Mouse (Mus musculus) kidney, embryonic 14.5 days (tissue): ENCODE data around the gene Naa80. TPM values are rescaled to one million over a fixed set of nuclear protein-coding genes. Genes with fewer than 3 reads are reported as not detected.

Source experiments
- ATAC-seq: fragments of 200-750 bp; cut with Nextera tagmentation; 2 replicates; pipeline ENCODE4 v1.8.0; 2017; ENCODE audit warnings: moderate number of reproducible peaks, mild to moderate bottlenecking, moderate TSS enrichment, moderate library complexity; ENCODE audit not compliant: low FRiP score, low TSS enrichment
- H3K27ac ChIP-seq: fragments of 300-500 bp; sonication (generic); 2 replicates; pipeline ENCODE4 v1.5.1; 2014; ENCODE audit warnings: low read depth, mild to moderate bottlenecking, low read length, moderate library complexity, mixed read lengths
- H3K27me3 ChIP-seq: fragments of 300-500 bp; sonication (generic); 2 replicates; pipeline ENCODE4 v1.6.1; 2014; ENCODE audit warnings: mild to moderate bottlenecking, low read length; ENCODE audit not compliant: control insufficient read depth, insufficient read depth
- H3K36me3 ChIP-seq: fragments of 300-500 bp; sonication (generic); 2 replicates; pipeline ENCODE4 v1.6.1; 2014; ENCODE audit warnings: low read length, mixed read lengths; ENCODE audit not compliant: control insufficient read depth, insufficient read depth
- H3K4me1 ChIP-seq: fragments of 300-500 bp; sonication (generic); 2 replicates; pipeline ENCODE4 v1.6.1; 2014; ENCODE audit warnings: low read length, mixed read lengths; ENCODE audit not compliant: control insufficient read depth, insufficient read depth
- H3K4me2 ChIP-seq: fragments of 300-500 bp; sonication (generic); replicated peaks from 2 replicates; pipeline ENCODE4 v1.6.1; 2014; ENCODE audit warnings: low read depth, mild to moderate bottlenecking, low read length
- H3K4me3 ChIP-seq: fragments of 300-500 bp; sonication (generic); 2 replicates; pipeline ENCODE4 v1.5.1; 2014; ENCODE audit warnings: mild to moderate bottlenecking, low read length
- H3K9ac ChIP-seq: fragments of 300-500 bp; sonication (generic); 2 replicates; pipeline ENCODE4 v1.6.1; 2014; ENCODE audit warnings: low read depth, mild to moderate bottlenecking, low read length, moderate library complexity
- H3K9me3 ChIP-seq: fragments of 300-500 bp; sonication (generic); 2 replicates; pipeline ENCODE4 v1.6.1; 2016; ENCODE audit warnings: low read length; ENCODE audit not compliant: control insufficient read depth
- WGBS: fragments of 180-500 bp; shearing (Covaris S2); extraction: QIAGEN DNeasy Blood & Tissue Kit; methylation state at CpG from one replicate; pipeline ENCODE4 v1.1.7; 2014; 5-methylcytosine and 5-hydroxymethylcytosine counted together
- polyA plus RNA-seq: library from polyadenylated mRNA; unstranded; fragments of >200 nt; fragmentation: Nextera tagmentation; extraction: Ambion mirVana; gene quantifications from 2 replicates; pipeline ENCODE4 v1.2.1, GENCODE M21; 2014

Naa80 gene
- polyA plus RNA-seq, 1 experiment from 2014 or later: 18.4 TPM

DNA sequence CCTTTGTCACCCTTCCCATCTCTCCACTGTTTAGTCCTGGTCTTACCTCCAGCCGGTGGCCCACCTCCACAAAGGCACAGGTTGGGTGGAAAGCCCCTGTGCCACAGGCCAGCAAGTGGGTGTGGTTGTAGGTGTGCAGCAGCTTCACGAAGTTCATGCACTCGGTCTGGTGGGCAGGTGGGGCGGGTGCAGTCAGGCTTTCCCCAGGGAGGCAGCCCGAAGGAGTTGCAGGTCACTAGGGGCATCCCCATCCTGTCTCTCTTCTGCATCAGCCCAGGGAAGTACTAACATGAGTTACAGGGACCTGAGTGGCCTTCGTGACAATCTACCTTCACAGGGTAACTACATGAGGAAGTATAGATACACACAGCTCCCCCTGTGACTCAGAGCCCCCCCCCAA is 24.6 kb downstream of the Naa80 start:
- H3K9me3 ChIP-seq: no peaks in the 10 kb centered on the region
- H3K4me3 ChIP-seq: no peak overlapping the region
- H3K4me1 ChIP-seq: peaks cover 46% of the 10 kb centered on the region
- no peak overlapping the region for H3K4me2 ChIP-seq
- WGBS: 61% methylated on average over 6 of the region's 6 CpGs
- H3K27ac ChIP-seq: no peak overlapping the region
- no peak for ATAC-seq
- H3K27me3 ChIP-seq: no peaks in the 10 kb centered on the region
- no peak overlapping the region for H3K9ac ChIP-seq
- no peaks in the 10 kb centered on the region for H3K36me3 ChIP-seq

DNA sequence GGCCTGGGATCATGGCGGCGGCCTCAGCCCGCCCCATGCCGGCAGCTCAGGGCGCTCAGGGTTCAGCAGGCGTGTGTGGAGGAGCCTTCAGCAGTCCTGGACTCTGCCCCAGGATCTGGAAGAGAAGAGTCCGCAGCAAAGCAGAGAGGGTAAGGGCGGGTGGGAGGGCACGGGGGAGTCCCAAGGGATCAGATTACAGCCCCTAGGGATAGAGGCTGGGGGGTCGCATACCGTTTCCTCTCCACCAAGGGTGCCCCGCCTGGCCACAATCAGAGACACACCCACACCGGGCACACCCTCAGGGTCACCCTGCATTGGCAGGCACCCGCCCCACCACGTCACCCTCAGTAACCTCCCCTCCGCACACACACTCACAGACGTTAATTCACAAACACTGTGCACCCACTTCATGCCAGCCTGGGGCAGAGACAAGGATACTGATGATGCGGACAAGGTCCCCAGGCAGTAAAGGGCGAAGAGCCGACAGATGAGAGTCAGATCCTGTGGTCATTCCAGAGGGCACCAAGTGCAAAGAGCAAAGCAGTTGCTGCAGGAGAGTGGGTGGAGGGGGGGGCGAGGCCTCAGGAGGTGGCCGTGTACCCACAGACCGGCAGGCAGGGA is 26.5 kb downstream of the Naa80 start:
- H3K27ac ChIP-seq: peak overlapping the region; percentile 80
- peak; percentile 51 for ATAC-seq
- peak overlapping the region; percentile 37 for H3K4me2 ChIP-seq
- WGBS: 22% methylated on average over 23 of the region's 23 CpGs
- H3K36me3 ChIP-seq: no peaks in the 10 kb centered on the region
- H3K4me3 ChIP-seq: peak overlapping the region; percentile 24
- H3K9ac ChIP-seq: peak overlapping the region; percentile 51; the same call in 1 of the 2 replicates
- H3K4me1 ChIP-seq: peaks cover 59% of the 10 kb centered on the region
- no peaks in the 10 kb centered on the region for H3K9me3 ChIP-seq
- no peaks in the 10 kb centered on the region for H3K27me3 ChIP-seq

DNA sequence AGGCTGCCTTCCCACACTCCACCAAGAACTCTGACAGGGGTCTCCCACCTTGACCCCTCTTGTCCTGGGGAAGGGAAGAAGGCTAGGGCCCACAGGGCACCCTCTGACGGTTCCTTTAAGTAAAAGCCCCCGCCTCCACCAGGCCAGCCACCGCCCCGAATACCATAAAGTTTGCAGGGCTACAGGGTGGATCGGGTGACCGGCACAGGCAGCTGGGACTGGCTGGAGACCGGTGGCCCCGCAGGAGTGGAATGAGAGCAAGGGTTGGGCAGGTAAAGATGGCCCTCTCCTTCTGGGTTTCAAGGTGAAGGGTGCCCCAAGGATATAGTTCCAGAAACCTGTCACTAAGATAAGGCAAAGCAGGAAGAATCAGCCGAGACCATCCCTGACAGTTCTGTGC is 27.9 kb downstream of the Naa80 start:
- Histone ChIP-seq H3K4me2 (peak overlapping the region; percentile 26; the same call in 1 of the 2 replicates), H3K4me1 (peaks cover 59% of the 10 kb centered on the region), H3K27me3 (no peaks in the 10 kb centered on the region), H3K4me3 (peak overlapping the region; percentile 9; the same call in 1 of the 2 replicates), H3K27ac (peak overlapping the region; percentile 80), H3K9ac (peak overlapping the region; percentile 37; the same call in 1 of the 2 replicates), H3K9me3 (no peaks in the 10 kb centered on the region), H3K36me3 (no peaks in the 10 kb centered on the region)
- 0 out of 2 replicates have a peak, but pooled peaks have one; percentile 19 for ATAC-seq
- 2% methylated on average over 9 of the region's 9 CpGs for WGBS

DNA sequence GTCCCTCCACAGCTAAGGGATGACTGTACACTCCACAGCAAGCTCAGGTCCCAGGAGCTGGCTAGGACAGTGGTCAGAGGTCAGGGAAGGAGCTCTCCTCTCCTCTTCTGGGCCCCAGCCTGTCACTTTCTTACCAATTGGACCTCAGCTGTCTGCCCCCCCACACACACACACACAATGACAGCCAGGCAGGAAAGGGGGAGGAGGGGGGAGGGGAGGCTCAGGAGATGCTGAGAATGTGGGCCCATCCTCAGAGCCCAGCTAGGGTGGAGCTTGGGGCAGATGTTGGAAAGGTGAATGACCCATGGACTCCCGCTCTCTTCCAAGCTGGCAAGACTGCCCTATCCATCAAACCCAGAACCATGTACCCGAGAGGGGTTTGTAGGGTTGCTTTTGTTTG is 28.3 kb downstream of the Naa80 start:
- H3K9me3 ChIP-seq: no peaks in the 10 kb centered on the region
- H3K4me3 ChIP-seq: peak overlapping the region; percentile 9; the same call in 1 of the 2 replicates
- 54% methylated on average over 2 of the region's 2 CpGs for WGBS
- peak overlapping the region; percentile 37; the same call in 1 of the 2 replicates for H3K9ac ChIP-seq
- no peaks in the 10 kb centered on the region for H3K36me3 ChIP-seq
- no peaks in the 10 kb centered on the region for H3K27me3 ChIP-seq
- peaks cover 61% of the 10 kb centered on the region for H3K4me1 ChIP-seq
- ATAC-seq: no peak
- peak overlapping the region; percentile 26; the same call in 1 of the 2 replicates for H3K4me2 ChIP-seq
- peak overlapping the region; percentile 80 for H3K27ac ChIP-seq

DNA sequence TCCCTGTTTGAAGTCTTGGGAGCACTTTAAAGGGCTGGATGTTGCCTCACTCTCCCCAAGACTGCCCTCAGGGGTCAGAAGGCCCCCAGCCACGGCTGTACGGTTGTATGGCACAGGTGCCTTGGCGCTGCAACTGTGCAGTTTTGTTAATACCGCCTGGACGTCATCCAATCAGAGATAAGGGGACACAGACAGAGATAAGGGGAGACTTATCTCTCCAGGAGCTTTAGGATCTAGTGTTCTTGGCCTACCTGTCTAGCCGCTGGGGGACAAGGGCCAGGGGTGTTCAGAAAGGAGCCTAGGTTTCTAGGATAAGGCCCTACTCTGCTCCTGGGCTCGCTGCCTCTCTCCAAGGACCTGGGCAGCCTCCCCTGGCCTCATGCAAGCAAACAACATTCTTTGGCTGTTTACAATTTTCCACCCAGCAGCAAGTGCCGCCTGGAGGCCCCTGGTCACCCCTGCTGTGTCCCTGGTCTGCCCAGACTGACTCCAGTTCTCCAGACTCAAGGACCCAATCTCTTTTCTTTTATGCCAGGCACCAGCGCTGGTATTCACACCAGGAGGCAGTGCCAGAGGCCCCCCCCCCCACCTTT is 29.1 kb downstream of the Naa80 start:
- no peak for ATAC-seq
- Histone ChIP-seq H3K9me3 (no peaks in the 10 kb centered on the region), H3K4me3 (no peak overlapping the region), H3K27me3 (no peaks in the 10 kb centered on the region), H3K9ac (0 out of 2 replicates have a peak overlapping the region, but pooled peaks have one; percentile 18), H3K36me3 (no peaks in the 10 kb centered on the region), H3K4me2 (no peak overlapping the region; the same call in 1 of the 2 replicates), H3K27ac (0 out of 2 replicates have a peak overlapping the region, but pooled peaks have one; percentile 24), H3K4me1 (peaks cover 66% of the 10 kb centered on the region)
- 62% methylated on average over 9 of the region's 9 CpGs for WGBS

DNA sequence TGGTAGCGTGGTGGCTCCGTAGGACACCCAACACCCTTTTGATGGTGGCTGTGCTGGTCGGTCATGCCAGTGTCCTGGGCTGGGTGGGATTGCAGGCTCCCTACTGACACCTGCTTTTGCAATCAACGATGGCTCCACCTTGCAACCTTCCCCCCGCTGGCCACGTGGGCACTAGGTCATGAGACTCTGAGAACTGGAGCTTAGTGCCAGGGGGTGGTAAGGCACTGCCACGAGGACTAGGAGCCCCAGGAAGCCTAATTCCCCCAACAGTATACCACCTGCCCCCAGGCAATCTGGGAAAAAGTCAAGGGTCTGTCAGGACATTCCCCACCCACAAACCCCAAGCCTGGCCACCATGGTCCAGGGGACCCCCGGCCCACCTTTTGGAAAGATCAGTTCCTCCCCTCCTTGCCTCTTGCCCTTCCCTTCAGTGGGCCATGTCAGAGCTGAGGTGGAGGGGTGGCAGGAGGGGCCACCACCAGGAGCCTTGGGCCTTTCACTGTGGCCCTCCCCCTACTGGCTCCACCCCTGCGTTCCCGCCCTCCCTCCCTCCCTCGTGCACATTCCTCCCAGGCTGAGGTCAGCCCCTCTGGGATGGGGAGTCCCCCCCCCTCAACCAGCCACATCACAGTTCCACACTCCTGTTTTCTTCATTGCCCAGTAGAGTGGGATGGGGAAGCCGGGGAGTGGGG is 30.2 kb downstream of the Naa80 start, which contains the start of gene Sema3b:
Gene Sema3b, minus strand, starts transcription at position 489 of the 692 bp plus-strand sequence.
- Histone ChIP-seq H3K9ac (peak within 1 kb of the TSS; percentile 18; the same call in 1 of the 2 replicates), H3K36me3 (peaks cover 3% of the 10 kb centered on the region; the same call in 1 of the 2 replicates), H3K27me3 (no peaks in the 10 kb centered on the region), H3K27ac (no peak within 1 kb of the TSS), H3K4me1 (peaks cover 61% of the 10 kb centered on the region), H3K4me3 (no peak within 1 kb of the TSS), H3K9me3 (no peaks in the 10 kb centered on the region), H3K4me2 (no peak within 1 kb of the TSS)
- no peak for ATAC-seq
- WGBS: 40% methylated on average over 11 of the region's 12 CpGs

DNA sequence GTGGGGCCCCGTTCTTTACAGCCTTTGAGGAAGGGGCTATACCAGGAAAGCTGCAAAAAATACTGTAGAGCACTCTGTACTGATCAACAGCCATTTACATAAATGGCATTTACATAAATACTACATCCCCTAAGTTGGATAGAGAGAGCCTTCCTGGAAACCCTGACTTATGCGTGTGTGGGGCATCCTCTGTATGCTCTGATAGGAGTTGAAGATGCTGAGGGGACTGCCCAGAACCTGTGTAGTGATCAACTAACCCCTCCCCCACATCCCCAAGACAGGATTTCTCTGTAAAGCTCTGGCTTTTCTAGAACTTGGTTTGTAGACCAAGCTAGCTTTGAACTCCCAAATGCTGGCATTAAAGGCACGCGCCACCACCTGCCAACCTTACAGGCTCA is 30.7 kb downstream of the Naa80 start:
- Histone ChIP-seq H3K9ac (no peak overlapping the region; the same call in 1 of the 2 replicates), H3K9me3 (no peaks in the 10 kb centered on the region), H3K36me3 (peaks cover 8% of the 10 kb centered on the region), H3K4me1 (peaks cover 56% of the 10 kb centered on the region), H3K27ac (no peak overlapping the region), H3K27me3 (no peaks in the 10 kb centered on the region), H3K4me3 (no peak overlapping the region), H3K4me2 (no peak overlapping the region)
- no peak for ATAC-seq
- WGBS: 62% methylated on average over 4 of the region's 4 CpGs

DNA sequence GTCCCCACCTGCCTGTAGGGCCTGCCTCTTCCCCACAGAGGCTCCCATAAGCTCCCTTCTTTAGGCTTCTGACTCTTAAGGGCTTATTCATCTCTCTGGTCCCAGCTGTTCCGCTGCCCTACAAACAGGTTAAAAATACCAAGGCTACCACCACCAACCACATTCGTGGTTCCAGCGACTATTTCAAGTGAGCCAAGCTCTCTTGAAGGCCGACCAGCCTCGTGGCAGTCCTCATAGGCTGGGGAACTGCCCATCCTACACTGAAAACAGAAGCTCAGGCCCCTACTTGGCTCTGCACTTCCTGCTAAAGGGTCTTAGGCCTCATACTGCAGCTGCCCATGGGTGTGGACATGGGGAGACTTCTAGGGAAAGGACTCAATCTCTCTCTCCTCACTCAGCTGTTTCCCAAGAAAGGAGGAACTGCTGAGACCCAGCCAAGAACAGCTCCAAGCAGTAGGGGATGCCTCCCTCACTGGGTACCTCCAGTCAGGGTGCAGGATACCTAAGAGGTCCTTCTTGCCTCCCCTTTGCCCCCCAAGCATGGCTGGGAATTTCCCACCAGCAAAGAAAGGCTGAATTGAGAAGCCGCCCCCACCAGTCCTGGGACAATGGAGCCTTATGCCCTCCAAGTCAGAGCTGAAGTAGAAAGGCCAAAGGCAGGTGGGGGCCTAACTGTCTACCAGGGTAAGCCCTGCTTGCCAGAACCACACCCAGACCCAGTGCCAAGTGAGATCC is 32.9 kb downstream of the Naa80 start:
- Histone ChIP-seq H3K4me3 (no peak overlapping the region), H3K36me3 (peaks cover 30% of the 10 kb centered on the region), H3K4me2 (no peak overlapping the region; the same call in 1 of the 2 replicates), H3K9ac (peak overlapping the region; percentile 69), H3K27ac (peak overlapping the region; percentile 88), H3K4me1 (peaks cover 35% of the 10 kb centered on the region), H3K9me3 (no peaks in the 10 kb centered on the region), H3K27me3 (no peaks in the 10 kb centered on the region)
- WGBS: 83% methylated on average over 6 of the region's 6 CpGs
- no peak; the same call in 1 of the 2 replicates for ATAC-seq
